Mouse (Mus musculus) induced T-regulatory cell, adult 2 months (primary cell): ENCODE data around the gene Hist4h4.

Experiments
- DNase-seq: peaks from one replicate; pipeline ENCODE4 v3.0.0-alpha.2; 2012; ENCODE audit warnings: low read depth

The Hist4h4 gene

DNA sequence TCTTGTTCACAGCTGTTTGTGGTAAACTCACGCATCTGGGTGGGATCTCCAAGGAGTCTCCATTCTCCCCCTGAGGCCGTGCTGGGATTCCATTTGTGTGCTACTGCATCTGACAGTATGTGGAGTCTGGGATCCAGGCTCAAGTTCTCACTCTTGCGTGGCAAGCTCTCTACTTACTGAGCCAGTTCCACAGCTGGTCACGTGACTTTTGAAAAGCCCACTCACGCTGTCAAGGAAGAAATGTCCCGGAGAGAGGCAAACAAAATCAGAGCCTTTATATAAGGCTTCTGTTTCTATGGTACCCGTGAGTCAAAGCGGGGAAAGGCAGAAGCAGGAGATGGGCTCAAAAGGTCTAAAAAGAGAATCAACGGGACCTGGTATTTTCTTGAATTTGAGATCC, 21.5 kb downstream of the Hist4h4 start:
- DNase-seq = no peak

DNA sequence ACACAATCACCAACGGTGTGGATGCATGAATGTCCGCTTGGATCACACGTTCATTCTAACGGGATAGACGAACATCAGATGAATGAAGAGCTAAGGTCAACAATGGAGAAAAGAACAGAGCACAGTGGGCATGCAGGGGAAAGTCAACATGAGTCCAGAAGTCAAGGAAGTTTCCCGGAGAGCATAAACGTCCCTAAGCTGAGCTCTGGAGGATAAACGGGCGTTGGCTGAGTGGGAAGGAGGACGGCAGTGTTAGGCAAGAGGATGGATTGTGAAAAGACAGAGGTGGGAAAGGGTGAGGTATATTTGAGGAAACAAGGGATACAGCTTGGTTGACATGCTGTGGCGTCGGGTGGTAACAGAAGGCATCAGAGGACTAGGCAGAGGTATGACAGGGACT, 22.1 kb downstream of the Hist4h4 start:
- no peak for DNase-seq

DNA sequence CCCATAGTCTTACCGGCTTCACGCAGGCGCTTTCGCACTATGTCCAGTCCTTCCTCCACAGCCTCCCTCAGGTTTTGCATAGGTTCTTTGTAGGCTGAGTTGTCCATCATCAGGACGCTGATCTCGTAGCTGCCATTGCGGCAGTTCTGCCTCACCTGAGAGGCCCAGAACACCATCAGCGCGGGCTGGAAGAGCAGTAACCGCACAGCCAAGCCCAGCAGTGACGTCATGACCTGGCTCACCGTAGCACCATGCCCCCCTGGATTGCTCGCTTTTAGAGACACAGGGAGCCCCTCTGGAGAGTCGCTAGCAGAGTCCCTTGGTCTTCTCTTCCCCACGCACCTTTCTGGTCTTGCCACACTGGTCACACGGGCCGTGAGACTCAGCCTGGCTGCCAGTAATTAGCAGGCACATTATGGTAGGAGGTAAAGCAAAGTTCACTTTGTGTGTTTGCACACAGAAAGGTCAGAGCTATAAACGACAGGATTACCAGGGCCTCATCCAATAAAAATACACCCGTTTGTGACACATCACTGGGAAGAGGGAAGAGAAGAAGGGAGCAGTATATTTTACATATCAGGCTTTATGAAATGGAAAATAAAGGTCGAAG, 22.7 kb downstream of the Hist4h4 start, which contains the start of gene Gucy2c:
Gucy2c (minus strand) TSS at position 389 of the 610 bp plus-strand sequence.
- DNase-seq = no peak

DNA sequence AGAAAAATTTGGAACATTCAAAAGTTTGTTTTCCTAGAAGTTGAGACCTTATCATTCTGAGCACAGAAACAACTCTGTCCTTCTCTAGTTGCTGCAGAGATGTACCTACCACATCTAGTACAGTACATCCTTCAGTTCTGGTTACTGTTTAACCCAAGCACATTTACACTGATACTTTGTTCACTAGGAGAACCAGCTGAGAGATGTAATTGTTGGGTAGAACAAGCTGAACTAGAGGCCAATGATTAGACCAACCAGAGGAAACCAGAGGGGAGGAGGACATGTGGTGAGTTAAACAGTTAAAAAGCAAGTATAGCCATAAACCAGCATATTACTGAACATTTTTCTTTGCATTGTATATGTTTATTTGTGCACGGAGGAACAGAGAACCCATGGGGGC, 27.8 kb downstream of the Hist4h4 start:
- DNase-seq = no peak

DNA sequence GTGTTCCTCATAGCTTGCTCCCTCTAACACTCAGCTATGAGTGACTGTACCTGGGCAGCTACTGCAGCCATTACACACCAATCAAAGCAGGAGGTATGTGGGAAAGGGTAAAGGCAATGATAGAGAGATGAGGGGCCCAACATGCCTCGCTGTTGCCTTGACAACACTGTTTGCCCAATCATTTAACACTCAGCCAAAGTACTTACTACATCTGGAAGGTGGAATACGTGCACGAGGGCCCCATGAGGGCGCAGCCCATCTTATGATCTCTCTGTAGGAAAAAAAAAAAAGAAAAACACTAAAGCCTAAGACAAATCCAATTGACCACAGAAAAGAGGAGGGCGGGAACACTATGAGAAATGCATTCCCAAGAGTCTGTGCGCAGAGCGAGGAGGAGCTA, 34.4 kb downstream of the Hist4h4 start:
- no peak for DNase-seq

DNA sequence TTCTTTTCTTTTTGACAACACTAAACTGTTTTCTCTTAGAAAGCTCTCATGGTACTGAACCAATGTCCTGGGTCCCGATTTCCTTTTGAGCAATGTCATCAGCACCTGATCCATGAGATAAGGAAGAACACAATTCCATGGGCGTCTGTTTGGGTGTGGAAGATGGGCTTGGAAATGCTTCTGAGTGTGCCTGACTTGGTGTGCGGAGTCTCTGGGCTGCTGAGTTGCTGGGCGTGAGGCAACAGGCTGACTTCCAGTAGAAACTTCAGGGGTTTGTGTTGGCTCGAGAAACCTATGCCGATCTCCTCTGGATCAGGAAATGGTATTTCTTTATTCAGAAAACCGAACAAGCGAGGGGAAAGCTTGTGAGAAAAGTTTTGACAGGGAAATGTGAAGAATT, 35.1 kb downstream of the Hist4h4 start:
- no peak for DNase-seq

DNA sequence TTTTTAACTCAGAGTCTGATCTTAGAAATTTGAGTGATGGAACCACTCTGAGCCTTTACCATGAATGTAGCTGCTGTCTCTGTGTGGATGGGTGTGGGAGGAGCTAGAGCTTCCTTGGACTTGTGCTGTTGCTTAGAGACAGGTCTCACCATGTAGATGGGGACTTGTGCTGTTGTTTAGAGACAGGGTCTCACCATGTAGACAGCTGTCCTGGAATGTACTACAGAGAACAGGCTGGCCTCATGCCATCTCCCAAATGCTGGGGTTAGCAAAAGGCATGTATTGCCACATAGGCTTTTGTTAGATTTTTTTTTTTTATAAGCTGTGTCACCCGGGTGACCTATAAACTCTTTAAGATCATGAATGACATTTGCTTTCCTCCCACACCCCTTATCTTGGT, 40.3 kb downstream of the Hist4h4 start:
- DNase-seq = no peak
